Mouse (Mus musculus) neural tube, embryonic 11.5 days (tissue): ENCODE data around the gene Cryab. TPM values are rescaled to one million over a fixed set of nuclear protein-coding genes. Genes with fewer than 3 reads are reported as not detected.
A peak's percentile ranks its signal among the peaks of the same experiment; 100 is the strongest.

ENCODE experiments used
- ATAC-seq: fragments of 200-750 bp; cut with Nextera tagmentation; 2 replicates; pipeline ENCODE4 v1.8.0; 2017; ENCODE audit warnings: moderate number of reproducible peaks, mild to moderate bottlenecking, moderate TSS enrichment, moderate library complexity; ENCODE audit not compliant: insufficient read depth, low FRiP score, low TSS enrichment
- DNase-seq: peaks from one replicate; pipeline ENCODE4 v3.0.0-alpha.2; 2015; ENCODE audit warnings: low spot score
- H3K27ac ChIP-seq: fragments of 300-500 bp; sonication (generic); 2 replicates; pipeline ENCODE4 v1.5.1; 2014; ENCODE audit warnings: low read depth, mild to moderate bottlenecking, low read length
- H3K27me3 ChIP-seq: fragments of 300-500 bp; sonication (generic); 2 replicates; pipeline ENCODE4 v1.6.1; 2014; ENCODE audit warnings: mild to moderate bottlenecking, low read length, mixed read lengths; ENCODE audit not compliant: control insufficient read depth, insufficient read depth
- H3K36me3 ChIP-seq: fragments of 300-500 bp; sonication (generic); 2 replicates; pipeline ENCODE4 v1.6.1; 2014; ENCODE audit warnings: mild to moderate bottlenecking, low read length, moderate library complexity, mixed read lengths; ENCODE audit not compliant: control insufficient read depth, insufficient read depth
- H3K4me1 ChIP-seq: fragments of 300-500 bp; sonication (generic); 2 replicates; pipeline ENCODE4 v1.6.1; 2014; ENCODE audit warnings: low read length, mixed read lengths; ENCODE audit not compliant: control insufficient read depth, insufficient read depth
- H3K4me2 ChIP-seq: fragments of 300-500 bp; sonication (generic); 2 replicates; pipeline ENCODE4 v1.6.1; 2014; ENCODE audit warnings: low read depth, mild to moderate bottlenecking, moderate library complexity
- H3K4me3 ChIP-seq: fragments of 300-500 bp; sonication (generic); 2 replicates; pipeline ENCODE4 v1.5.1; 2014; ENCODE audit warnings: low read depth, low read length
- H3K9ac ChIP-seq: fragments of 300-500 bp; sonication (generic); 2 replicates; pipeline ENCODE4 v1.6.1; 2014; ENCODE audit warnings: mild to moderate bottlenecking, low read length
- H3K9me3 ChIP-seq: fragments of 300-500 bp; sonication (generic); 2 replicates; pipeline ENCODE4 v1.6.1; 2016; ENCODE audit warnings: low read length; ENCODE audit not compliant: control insufficient read depth
- WGBS: fragments of 180-500 bp; shearing (Covaris S2); extraction: QIAGEN DNeasy Blood & Tissue Kit; methylation state at CpG from one replicate; pipeline ENCODE4 v1.1.7; 2014; 5-methylcytosine and 5-hydroxymethylcytosine counted together
- polyA plus RNA-seq: library from polyadenylated mRNA; unstranded; fragments of >200 nt; fragmentation: Nextera tagmentation; extraction: Ambion mirVana; gene quantifications from 2 replicates; pipeline ENCODE4 v1.2.1, GENCODE M21; 2014

Gene Cryab
- polyA plus RNA-seq, 1 experiment from 2014 or later = 12.8 TPM

DNA sequence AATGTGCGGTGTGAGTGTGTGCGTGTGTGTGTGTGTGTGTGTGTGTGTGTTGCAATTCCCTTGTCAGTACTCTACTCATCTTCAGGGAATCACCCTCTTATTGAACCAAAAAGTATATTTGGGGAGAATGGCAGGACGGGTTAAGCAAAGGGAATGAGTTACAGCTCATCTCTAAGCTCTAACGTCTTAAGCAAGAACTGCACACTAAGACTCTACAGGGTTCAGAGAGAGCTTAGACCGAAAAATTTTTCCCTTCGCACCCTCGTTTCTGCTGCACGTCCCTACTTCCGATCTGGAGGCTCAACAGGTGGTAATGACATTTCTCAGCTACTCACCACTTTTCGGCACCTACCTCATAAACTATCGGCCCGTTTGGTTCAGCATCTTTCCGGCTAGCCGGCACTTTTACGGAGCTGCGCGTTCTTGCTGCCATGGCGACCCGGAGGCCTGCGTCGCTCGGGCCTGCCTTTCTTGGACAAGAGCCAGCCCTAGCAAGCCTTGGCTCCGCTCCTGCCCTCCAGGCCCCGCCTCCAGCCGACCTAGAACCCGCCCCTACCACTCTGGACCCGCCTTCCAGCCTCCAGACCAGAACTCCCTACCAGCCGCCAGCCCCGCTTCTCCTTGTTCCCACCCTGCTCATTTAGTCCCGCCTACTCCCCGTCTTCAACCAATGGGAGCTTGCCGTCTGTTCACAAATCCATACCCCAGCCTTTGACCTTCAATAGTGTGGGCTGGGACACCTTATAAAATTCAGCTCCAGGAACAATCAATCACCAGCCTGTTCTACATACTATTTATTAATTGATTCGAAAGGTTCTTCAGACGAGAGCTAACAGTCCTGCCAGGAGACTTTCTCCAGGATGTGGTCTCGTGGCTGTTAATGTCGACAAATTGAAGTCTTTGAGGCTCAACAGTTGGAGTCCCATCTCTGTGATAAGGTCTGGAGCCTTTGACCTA is 11.9 kb upstream of the Cryab start, which contains the start of gene Dixdc1:
Dixdc1 (minus strand) TSS at position 604 of the 957 bp plus-strand sequence.
- Histone ChIP-seq H3K4me2 (peak within 1 kb of the TSS; percentile 34), H3K4me1 (no peaks in the 10 kb centered on the region), H3K4me3 (peak within 1 kb of the TSS; percentile 13; the same call in 1 of the 2 replicates), H3K9me3 (no peaks in the 10 kb centered on the region), H3K36me3 (no peaks in the 10 kb centered on the region), H3K27ac (no peak within 1 kb of the TSS), H3K27me3 (no peaks in the 10 kb centered on the region), H3K9ac (no peak within 1 kb of the TSS)
- WGBS = 15% methylated on average over 36 of the region's 36 CpGs
- peak; percentile 92 for DNase-seq
- ATAC-seq = peak; percentile 95

GRCm38 (mm10) chr9:50740867-50741784 is 10.0 kb upstream of the Cryab start:
- Histone ChIP-seq H3K4me3 (no peak overlapping the region), H3K4me2 (no peak overlapping the region), H3K27me3 (no peaks in the 10 kb centered on the region), H3K36me3 (no peaks in the 10 kb centered on the region), H3K9me3 (no peaks in the 10 kb centered on the region), H3K4me1 (no peaks in the 10 kb centered on the region), H3K27ac (no peak overlapping the region), H3K9ac (no peak overlapping the region)
- DNase-seq = no peak
- ATAC-seq = no peak
- WGBS = 91% methylated on average over 14 of the region's 14 CpGs

DNA sequence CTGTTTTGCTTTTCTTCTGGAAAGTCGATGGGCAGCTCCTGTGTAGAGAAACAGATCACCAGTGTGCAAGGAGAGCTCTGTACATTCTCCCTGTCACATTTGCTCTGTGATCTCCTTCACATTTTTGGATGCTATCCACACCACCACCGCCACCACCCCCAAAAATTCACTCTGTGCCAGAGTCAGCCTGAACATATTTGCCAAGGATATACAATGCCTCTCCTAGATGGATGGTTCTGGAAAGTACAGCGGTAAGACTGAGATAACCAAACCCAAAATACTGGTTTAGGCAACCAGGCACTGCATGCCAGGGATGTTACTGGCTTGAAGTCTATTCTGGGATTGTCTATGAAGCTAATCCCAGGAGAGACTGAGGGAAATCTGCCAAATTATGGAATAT is 8.9 kb upstream of the Cryab start:
- H3K4me1 ChIP-seq = no peaks in the 10 kb centered on the region
- no peak overlapping the region for H3K4me3 ChIP-seq
- H3K9ac ChIP-seq = no peak overlapping the region
- WGBS = 88% methylated on average over 3 of the region's 3 CpGs
- H3K36me3 ChIP-seq = no peaks in the 10 kb centered on the region
- ATAC-seq (no peak), DNase-seq (no peak)
- no peaks in the 10 kb centered on the region for H3K9me3 ChIP-seq
- no peak overlapping the region for H3K27ac ChIP-seq
- no peaks in the 10 kb centered on the region for H3K27me3 ChIP-seq
- H3K4me2 ChIP-seq = no peak overlapping the region

DNA sequence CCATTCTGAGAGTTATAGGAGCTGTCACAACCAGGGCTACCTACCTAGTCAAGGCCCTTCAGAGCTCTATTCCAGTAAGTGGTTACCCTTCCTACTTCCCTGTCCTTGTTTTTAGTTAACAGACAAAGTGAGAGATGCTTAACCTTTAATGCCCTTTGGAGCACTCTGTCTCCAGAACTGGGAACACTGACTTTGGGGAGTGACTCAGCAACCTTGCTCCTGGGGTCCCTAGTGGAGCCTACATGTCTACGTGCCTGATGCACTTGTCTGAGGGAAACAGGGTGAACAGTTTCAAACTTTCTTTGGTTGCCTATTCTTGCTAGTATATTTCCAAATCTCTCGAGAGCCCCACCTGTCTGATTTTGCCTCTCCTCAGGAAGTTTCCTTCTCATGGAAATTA is 8.4 kb upstream of the Cryab start:
- no peak overlapping the region for H3K9ac ChIP-seq
- no peak overlapping the region for H3K4me3 ChIP-seq
- no peak overlapping the region for H3K4me2 ChIP-seq
- H3K9me3 ChIP-seq = no peaks in the 10 kb centered on the region
- DNase-seq = no peak
- H3K27ac ChIP-seq = no peak overlapping the region
- ATAC-seq = no peak
- WGBS = 82% methylated on average over 2 of the region's 2 CpGs
- H3K4me1 ChIP-seq = no peaks in the 10 kb centered on the region
- no peaks in the 10 kb centered on the region for H3K27me3 ChIP-seq
- H3K36me3 ChIP-seq = no peaks in the 10 kb centered on the region

- H3K4me3 ChIP-seq = peak overlapping the region; percentile 9; the same call in 1 of the 2 replicates
- peak overlapping the region; percentile 30 for H3K4me2 ChIP-seq
- no peak overlapping the region for H3K27ac ChIP-seq
- peak overlapping the region; percentile 1; the same call in 1 of the 2 replicates for H3K9ac ChIP-seq
- no peak for DNase-seq
- no peaks in the 10 kb centered on the region for H3K36me3 ChIP-seq
- no peaks in the 10 kb centered on the region for H3K27me3 ChIP-seq
- 12% methylated on average over 7 of the region's 7 CpGs for WGBS
- no peaks in the 10 kb centered on the region for H3K4me1 ChIP-seq
- H3K9me3 ChIP-seq = no peaks in the 10 kb centered on the region
- ATAC-seq = no peak
Measured at GRCm38 (mm10) chr9:50745806-50746205, 5.3 kb upstream of the Cryab start.

- H3K4me1 ChIP-seq = no peaks in the 10 kb centered on the region
- DNase-seq = peak; percentile 51
- H3K4me2 ChIP-seq = peak within 1 kb of the TSS; percentile 30
- 2% methylated on average over 19 of the region's 19 CpGs for WGBS
- H3K9ac ChIP-seq = peak within 1 kb of the TSS; percentile 1; the same call in 1 of the 2 replicates
- no peak for ATAC-seq
- no peaks in the 10 kb centered on the region for H3K9me3 ChIP-seq
- H3K4me3 ChIP-seq = peak within 1 kb of the TSS; percentile 9; the same call in 1 of the 2 replicates
- H3K27ac ChIP-seq = no peak within 1 kb of the TSS
- no peaks in the 10 kb centered on the region for H3K27me3 ChIP-seq
- no peaks in the 10 kb centered on the region for H3K36me3 ChIP-seq
Measured at GRCm38 (mm10) chr9:50746214-50746677, 4.9 kb upstream of the Cryab start, which contains the start of gene 2310030G06Rik. Gene 2310030G06Rik, minus strand, starts transcription at chr9:50746536.

DNA sequence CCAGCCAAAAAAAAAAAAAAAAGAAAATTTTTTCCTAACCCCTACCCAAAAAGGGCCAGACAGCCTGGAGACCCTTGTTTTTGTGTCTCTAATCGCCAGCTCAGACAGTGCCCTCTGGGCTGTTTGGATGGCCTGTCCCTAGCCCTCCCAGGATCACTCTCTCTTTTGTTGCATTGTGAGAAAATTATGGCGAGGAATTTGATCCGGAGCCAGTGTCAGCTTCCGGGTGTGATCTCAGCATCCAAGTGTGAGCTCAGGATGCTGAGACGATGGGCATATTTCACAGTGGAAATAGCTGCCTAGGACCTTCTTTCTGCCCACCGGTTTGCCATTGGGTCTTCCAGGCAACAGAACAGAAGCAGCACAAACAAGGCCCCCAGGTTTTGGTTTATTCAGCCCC is 419 bp upstream of the Cryab start:
- ATAC-seq (no peak), DNase-seq (no peak)
- 77% methylated on average over 6 of the region's 6 CpGs for WGBS
- Histone ChIP-seq H3K4me2 (no peak overlapping the region), H3K27me3 (no peaks in the 10 kb centered on the region), H3K4me3 (no peak overlapping the region), H3K9ac (no peak overlapping the region), H3K9me3 (no peaks in the 10 kb centered on the region), H3K4me1 (no peaks in the 10 kb centered on the region), H3K27ac (no peak overlapping the region), H3K36me3 (no peaks in the 10 kb centered on the region)

DNA sequence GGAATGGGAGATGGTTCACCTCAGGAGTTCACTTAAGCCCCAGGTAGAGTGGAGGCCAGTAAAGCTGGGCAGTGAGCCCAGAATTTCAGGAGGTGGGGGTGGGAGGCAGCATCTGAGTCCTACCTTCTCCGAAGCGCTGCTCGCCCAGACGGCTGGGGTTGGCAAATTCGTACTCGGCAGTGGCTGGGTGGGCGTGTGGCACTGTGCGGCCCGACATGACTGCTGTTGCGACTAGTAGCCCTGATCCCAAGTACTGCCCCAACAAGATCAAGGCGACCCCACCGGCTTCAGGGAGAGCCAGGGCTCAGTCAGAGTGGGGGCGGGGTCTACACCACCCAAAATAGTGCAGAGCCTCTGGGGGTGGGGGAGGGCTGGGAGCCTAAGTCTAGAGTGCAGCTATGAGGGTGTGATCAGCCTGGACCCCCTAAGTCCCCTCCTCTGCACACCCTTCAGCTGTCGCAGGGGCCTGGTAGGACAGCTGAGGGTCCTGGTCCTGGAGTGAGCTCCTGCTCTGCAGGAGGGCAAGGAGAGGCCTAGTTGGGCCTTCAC is 1.0 kb downstream of the Cryab start, which contains the start of gene Hspb2:
Hspb2 (minus strand) TSS at position 301 of the 549 bp plus-strand sequence.
- H3K27ac ChIP-seq = no peak within 1 kb of the TSS
- no peak for DNase-seq
- no peak for ATAC-seq
- no peak within 1 kb of the TSS for H3K4me3 ChIP-seq
- no peak within 1 kb of the TSS for H3K4me2 ChIP-seq
- 76% methylated on average over 14 of the region's 14 CpGs for WGBS
- H3K9me3 ChIP-seq = no peaks in the 10 kb centered on the region
- H3K4me1 ChIP-seq = no peaks in the 10 kb centered on the region
- H3K36me3 ChIP-seq = no peaks in the 10 kb centered on the region
- H3K9ac ChIP-seq = no peak within 1 kb of the TSS
- H3K27me3 ChIP-seq = no peaks in the 10 kb centered on the region
